Mouse (Mus musculus): ENCODE data around the gene Hspbap1.

DNA sequence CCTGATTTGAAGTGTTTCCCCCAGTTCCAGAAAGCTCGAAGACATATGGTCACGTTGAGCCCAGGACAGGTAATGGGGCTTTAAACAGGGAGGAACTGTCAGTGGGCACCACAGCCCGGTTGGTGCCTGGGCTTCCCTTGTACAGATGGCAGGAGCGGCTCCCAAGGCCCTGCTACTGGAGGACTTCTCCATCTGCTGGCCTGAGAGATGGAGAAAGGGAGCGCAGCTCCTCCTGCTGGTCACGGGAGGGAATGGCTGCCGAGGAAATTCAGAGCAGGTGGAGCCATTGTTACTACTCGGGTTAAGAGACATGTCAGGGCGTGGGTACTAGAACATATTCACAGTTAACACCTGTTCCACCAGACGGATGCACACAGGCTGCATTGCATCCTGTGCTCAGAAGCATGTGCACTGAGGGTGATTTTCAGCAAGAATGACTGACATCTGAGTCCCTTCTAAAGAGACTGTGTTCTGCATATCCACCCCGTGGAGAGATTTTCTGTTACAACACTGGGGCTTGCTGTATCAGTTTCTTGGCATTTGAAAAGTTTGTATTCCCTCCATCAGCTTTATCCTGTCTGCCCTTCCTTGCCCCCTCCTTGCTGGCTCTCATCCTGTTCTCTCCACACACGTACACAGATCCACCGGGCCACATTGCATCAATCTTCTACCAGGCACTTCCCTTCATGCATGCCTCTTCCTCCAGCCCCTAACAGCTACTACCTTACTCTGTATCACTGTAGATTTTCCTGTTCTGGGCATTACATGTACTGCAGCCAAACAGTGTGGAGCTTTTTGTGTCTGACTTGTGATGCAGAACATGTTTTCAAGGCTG is 47.3 kb downstream of the Hspbap1 start:
- TF ChIP-seq ZC3H11A (IDR thresholded peaks at IDR 0.05; ENCODE audit: low read depth, low read length) (peak; percentile 87), CTCF (IDR thresholded peaks at IDR 0.05 in 2 of 3, conservative IDR thresholded peaks at IDR 0.05 in 1 of 3; ENCODE audit: control insufficient read depth in 1 of 3, insufficient read depth in 1 of 3, low read depth in 2 of 3, low read length in 3 of 3, poor library complexity in 1 of 3, severe bottlenecking in 1 of 3) (peak; percentile 89 to 97 (median 97)), ZNF384 (IDR thresholded peaks at IDR 0.05; ENCODE audit: low read depth, low read length) (no peak)

Measured in MEL (cell line).